Mouse (Mus musculus) cerebellum, postnatal 36 days (tissue): ENCODE measurements around the gene Slc12a8.
A peak's percentile ranks its signal among the peaks of the same experiment; 100 is the strongest.

Experiments
- DNase-seq, 2 experiments: peaks; one replicate each; pipeline ENCODE4 v3.0.0; 2021 to 2022; ENCODE audit warnings: mixed read lengths in 2 of 2

Slc12a8 gene

DNA sequence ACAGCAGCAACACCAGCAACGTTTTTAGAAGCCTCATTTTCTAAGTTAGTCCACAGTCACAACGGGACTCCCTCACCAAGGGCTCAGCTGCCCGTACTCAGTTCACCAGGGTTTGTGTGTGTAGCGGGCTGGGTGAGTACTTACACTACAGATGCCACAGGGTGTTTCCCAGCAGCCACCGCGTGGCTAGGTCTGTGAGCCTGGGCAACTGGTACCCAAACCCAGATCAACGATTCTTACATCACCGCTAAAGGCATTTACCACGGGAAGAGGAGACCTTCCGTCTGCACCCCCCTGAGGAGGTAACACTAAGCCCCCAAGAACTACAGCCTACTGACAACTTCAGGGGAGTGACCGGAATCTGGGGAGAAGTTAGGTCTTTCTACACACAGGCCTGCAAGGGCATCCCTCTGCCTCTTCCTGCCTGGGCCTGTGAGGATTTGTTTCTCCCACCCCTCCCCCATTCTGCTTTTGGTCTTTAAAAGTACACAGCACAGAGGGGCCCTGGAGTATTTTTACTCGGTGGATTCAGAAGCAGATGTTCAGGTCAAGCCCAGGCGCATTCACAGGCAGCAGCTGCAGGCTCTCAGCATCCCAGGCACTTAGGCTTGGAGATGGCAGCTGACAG is 67.4 kb downstream of the Slc12a8 start:
- no peak for DNase-seq

DNA sequence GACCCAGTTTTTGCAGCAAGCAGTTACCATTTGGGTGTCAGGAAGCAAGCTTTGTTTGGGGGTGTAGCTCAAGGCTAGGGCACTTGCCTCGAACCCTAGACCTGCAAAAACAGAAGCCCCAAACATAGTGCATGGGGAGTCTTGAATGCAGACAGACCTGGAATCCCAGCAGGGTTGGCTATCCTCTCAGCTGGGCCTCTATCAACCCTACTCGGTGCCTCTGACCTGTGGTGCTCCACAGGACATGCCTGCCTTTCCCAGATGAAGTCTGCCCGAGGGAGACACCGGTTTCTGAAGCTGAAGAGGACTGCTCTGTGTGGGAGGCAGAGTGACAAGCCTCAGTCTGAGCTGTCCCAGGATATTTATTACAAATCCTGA is 67.9 kb downstream of the Slc12a8 start:
- DNase-seq: no peak

DNA sequence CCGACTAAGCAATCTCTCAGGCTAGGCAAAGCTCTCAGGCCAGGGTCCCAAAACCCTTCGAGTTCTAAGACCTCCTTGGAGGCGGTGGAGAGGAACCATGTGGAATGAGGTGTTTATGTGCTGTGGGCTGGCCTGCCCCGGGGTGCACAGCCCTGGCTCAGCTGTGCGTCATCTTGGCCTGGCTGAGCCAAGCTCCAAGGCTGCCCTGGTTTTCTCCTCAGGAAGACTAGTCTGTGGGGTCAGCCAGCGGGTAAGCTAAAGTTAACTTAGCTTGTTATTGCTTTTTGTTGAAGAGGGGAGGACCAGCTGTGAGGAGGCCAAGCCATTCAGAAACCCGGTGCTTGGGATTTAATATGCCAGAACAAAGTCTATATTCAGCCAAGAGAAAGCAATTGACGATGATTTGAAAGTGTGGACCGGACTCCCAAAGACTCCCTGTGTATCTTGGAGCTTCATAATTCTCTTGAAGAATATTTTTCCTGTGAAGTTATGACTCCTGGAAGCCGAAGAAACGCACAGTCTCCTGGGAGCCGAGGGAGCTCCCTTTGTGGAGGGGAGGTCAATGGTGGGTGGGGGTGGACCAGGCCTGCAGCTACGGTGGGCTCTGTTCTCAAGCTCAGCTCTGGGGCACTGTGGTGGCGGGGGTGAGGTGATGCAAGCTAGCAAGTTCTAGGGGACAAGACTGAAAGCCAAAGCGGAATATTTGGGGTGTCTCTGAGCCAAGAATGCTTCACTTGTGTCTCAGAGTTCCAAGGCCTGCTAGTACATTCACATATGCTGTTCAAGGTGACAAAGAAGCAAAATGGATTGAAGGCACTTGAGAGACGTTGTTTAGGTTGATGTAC is 70.4 kb downstream of the Slc12a8 start:
- no peak for DNase-seq

DNA sequence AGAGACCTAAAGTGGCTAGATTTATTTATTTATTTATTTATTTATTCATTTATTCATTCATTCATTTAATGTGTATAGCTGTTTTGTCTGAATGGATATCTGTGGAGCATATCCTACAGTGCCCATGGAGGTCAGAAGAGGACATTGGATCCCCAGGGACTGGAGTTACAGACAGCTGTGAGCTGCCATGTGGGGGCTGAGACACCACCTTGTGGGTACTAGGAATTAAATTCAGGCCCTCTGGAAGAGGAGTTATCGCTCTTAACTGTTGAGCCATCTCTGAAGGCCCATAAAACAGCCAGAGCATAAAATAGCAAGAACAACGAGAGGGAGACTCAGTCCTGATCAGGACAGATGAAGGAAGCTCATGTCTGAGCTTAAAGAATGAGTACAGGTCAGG is 71.7 kb downstream of the Slc12a8 start:
- DNase-seq: no peak

DNA sequence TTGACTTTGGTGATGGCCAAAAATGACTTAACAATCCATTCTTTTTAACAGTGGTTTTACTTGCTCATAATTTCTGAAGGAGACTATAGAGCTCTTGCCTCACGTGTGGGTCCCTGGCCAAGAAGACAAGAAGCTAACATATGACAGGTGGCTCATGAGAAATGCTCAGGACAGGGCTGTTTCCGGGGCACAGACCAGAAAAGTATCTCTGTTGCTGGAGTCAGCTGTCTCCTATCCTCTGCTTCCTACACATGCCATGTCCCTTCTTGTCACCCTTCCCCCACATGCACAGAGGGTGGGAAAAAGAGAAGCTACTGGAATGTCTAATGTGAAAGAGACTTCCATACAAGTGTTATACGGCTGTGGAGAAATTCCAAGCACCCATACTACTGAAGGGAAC is 73.3 kb downstream of the Slc12a8 start:
- no peak for DNase-seq

DNA sequence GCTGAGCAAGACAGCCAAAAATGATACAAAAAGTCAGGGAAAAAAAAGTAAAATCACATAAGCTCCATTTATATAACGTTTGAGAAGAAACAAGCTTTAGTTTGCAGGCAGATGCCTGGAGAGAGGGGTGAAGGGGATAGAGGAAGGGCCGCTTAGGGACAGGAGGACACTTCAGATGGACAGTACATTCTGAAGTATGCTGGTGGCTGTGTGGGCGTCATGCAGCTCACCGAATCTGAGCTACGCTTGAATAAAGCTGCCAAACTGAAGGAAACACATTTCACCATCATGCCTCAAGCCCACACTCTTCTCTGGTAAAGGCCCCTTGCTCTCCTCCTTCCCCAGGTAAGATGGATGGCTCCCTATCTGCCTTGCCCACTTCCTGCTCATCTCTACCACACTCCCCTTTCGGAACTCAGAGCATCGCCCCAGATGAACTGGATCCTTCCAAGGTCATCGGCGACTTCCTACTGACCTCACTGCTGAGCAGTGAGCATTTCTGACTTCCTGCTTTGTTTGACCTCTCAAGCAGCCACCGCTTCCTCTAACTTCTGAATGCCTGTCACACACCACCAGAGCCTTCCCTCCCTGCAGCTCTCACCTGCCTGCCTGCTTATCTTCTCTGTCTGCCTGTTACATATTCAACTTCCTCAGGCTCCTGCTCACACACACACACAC is 74.4 kb downstream of the Slc12a8 start:
- DNase-seq: no peak

DNA sequence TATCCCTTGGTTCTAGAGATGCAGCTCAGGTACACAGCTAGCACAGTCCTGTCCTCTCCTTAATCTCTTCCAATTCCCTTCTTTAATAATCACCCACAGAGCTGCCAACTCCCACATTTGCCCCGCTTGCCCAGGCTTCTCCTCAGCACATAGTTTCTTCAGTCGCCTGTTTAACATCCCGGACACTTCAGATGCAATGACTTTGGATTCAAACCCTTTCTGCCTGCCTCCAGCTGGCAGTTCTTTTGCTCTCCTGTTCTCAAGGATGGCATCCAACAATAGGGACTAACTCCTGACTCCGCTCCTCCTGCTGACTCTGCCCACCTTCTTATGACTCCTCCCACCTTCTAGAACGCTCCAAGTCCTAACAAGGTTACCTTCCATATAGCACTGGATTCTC is 75.2 kb downstream of the Slc12a8 start:
- no peak for DNase-seq

DNA sequence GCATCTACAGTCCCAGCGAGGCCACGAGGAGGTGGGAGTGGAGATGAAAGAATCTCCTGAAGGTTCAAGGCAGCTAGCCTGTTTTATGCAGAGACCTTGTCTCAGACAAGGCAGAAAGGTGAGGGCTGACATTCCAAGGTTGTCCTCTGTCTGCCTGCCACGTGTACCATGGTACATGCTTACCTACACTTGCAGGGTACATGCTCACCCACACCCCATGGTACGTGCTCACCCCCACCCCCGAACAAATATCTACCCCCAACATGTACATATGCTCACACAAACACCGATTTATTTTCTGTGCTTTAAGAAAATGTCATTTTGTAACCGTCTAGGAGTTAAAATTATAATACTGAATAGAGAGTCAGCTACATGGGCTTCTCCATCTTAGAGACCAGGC is 76.3 kb downstream of the Slc12a8 start:
- no peak for DNase-seq

DNA sequence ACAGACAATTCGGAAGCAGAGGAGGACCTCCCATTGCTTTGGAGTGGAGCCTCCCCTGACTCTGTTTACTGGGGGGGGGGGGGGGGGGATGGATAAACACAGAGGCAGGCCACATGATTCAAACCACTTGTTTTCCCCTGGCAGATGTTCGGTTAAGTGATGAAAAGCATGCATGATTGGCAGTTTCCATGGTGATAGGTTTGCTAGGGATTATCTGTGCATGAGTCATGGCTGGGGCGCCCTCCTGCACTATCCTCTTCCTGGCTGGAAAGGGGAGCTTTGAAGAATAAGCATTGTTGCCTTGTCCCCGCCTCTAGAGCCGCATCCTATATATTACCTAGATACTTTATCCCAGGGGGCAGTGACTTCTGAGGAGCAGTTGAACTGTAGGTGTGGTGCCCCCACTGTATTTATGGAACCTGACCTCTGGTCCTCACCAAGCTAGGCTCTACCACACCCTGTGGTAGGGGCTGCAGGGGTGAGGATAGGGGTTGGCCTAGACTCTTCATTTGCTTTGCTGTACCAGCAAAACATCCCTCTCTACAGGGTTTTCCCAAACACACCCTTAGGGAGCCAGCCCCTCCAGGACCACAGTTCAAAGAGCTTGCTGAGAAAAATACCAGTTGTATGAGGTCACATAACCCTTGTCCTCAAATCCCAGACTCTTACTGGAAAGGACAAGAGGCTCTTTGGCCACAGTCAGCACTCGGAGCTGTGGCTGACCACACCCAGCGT is 77.1 kb downstream of the Slc12a8 start:
- no peak for DNase-seq

DNA sequence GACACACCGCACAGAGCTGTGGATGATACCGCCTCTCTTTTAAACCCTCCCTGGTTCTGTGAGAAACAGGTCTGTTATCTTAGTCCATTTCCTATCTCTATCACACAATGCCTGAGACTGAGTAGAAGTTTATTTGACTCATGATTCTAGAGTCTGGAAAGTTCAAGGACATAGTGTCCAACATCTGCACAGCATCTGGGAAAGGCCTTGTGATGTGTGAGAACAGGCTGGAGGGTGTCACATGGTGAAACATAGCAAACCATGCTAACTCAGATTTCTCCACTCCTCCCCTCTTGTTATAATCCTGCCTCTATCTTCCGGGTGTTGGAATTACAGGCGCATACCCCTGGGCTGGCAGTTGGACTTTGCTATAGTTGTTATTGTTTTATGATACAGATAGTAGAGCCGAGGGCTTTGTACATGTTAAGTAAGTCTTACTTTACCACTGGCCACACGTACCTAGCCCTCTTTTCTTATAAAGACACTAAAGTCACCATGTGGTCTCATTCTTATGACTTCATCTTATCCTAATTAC is 78.2 kb downstream of the Slc12a8 start:
- no peak for DNase-seq

DNA sequence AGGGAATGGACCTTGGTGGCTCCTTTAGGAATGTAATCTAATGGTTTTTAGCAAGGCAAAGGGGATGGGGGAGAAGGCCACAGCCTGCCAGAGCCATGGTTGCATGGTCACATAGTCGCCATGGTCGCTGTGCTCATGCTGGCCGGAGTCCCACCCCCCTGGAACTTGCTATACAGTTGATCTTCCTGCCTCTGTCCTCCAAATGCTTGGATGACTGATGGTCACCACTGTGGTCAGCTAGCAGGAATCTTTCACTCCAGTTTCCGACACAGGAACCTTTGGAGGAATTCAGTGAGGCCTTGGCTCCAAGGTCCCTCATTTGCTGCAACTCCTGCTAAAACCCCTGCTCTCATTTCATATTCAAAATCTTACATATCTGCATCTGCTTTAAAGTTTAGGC is 79.1 kb downstream of the Slc12a8 start:
- DNase-seq: no peak

DNA sequence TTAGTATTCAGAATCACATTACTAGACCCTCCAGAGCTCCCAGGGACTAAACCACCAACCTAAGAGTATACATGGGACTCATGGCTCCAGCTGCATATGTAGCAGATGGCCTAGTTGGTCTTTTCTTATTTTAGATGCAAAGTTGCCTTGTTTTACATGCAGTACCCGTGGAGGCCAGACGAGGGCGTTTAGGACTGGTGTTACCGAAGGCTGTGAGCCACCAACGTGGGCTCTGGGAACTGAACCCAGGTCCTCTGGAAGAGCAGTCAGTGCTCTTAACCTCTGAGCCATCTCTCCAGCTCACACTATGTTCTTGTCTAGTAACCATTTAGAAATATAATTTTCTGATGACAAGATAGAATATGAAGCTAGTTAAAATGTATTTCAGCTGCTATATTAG is 83.1 kb downstream of the Slc12a8 start:
- no peak for DNase-seq

DNA sequence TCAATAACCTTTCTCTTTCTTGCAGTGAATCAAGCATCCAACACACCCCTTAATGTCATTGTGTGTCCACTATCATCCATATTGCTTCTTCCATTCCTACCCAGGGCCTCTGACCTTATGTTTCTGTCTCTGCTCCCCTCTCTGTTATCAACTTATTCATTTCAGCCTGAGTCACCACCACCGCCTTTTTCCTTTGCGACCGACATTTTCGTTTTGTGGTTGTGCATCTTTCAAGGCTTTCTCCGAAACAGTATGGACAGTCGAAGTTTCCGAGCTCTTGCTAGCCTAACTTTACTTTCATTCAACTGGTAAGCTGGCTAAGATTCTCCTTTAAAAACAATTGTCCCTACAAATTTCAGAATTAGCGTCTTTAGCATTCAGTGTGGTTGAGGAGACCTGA is 84.2 kb downstream of the Slc12a8 start:
- no peak for DNase-seq

DNA sequence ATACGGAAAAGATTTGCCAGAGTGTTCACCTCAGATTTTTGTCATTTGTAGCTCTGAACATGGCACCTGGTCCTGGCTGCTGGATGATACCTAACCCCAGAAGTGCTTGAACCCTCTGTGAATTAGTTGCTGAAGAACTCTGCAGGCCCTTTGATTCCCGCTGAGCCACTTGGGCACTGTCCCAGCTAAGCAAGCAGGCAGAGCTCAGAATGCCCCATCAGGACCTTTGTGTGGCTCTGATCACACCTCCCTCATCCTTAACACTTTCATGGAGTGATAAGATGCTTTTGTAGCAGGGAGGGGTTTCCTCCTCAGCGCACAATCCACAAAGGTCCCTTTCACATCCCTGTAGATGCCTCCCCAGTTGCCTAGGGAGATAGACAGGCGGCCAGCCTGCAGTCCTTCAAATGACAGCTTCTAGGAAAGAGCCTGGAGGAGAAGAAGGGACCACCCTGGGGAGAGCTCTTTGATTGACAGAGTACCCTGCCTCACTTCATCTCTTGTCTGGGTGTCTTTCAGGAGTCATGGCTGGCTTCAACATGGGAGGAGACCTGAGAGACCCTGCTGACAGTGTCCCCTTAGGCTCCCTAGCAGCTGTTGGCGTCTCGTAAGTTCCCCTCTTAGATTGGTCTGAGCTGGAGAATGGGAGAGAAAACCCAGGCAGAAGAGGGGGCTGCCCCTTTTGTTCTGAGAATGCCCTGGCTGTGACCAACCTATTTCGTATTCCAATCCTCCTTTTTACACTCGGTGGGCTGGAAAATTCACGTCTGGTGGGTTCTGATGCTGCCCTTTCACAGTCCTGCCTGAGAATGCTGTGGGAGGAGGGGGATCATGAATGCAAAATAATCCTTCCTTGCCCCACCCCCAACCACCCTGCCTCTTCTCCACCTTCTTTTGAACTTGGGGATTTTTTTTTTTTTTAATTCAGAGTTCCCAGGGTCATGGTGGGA is 88.8 kb downstream of the Slc12a8 start:
- peak; percentile 23 to 28 for DNase-seq

DNA sequence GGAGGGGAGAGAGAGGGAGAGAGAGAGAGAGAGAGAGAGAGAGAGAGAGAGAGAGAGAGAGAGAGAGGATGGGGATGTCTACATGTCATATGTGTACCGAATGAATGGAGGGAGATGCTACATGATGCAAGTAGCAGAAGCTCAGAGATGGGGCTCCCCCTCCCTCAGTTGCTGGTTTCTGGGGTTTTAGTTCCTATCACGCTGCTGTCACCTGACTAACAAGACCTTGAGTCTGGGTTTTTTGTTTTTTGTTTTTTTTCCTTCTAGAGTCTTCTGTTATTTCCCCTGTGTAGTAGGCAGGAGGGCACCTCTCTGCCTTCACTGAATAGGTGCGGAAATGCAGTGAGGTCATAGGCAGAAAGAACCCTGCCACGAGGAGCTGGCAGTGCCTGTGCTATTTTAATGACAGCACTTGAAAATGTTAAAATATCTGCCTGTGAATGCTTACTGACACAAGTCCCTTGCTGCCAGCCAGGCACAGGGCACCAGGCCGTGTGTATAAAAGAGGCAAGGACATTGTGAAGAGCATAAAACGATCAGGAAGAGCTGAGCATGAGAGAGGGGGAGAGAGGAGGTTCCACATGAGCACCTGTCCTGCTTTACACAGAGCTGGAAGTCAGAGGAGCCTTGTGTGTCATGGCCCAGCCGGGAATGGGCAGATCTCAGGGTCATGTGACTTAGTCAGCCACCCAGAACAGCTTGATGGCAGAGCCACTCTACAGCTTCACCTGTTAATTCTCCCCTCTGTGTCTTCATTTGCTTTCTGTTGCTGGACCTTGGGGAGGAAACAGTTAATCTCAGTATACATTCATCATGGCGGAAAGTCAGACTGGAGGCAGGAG is 89.8 kb downstream of the Slc12a8 start:
- DNase-seq: peak; percentile 30 to 41

DNA sequence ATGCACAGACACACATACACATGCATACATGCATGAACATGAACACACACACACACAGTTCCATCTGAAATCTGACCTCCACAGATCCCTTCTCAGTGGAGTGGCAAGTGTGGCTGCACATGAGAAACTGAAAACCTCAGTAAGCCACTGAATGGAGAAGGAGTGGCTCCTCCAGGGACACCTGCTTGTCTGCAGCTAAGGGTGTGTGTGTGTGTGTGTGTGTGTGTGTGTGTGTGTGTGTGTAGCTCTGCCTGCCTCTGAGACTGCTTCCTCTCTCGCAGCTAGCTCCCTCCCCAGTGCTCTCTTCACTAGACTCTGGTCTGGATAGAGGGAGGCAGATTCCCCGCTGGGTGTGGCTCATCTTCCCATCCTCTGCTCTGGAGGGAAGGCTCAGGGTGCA is 92.4 kb downstream of the Slc12a8 start:
- no peak for DNase-seq

DNA sequence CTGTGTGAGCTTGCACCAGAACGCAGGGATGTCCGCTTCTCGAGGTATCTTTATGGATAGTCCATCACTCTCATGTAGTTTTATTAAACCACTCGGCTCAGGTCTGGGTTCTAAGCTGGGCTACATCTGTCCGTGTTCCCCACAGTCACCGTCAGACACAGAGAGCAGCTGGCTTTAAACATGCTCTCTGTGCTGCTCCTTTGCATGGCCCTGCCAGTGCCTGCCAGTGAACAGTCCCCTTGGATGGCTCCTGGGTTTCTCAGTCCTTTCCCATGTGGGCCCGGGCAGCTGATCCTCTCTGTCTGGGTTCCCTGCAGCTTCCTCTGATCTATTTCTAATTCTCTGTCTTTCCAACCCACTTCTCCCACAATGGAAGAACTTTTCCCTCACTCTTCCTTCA is 93.3 kb downstream of the Slc12a8 start:
- no peak for DNase-seq

DNA sequence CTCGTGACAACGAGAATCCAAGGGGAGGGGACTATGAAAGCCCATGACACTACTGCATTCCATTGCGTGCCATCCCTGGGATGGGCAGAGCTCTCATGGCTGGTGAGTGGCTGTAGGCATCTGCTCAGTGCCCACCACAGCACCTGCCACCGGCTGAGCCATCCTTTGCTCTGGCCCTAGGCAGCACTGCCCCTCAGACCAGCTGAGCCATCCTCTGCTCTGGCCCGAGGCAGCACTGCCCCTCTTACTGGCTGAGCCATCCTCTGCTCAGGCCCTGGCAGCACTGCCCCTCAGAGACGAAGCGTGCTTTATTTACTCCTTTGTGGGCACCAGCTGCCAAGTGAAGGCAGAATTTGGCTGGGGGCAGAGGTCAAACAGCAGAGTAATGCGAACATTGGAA is 94.2 kb downstream of the Slc12a8 start:
- DNase-seq: no peak

DNA sequence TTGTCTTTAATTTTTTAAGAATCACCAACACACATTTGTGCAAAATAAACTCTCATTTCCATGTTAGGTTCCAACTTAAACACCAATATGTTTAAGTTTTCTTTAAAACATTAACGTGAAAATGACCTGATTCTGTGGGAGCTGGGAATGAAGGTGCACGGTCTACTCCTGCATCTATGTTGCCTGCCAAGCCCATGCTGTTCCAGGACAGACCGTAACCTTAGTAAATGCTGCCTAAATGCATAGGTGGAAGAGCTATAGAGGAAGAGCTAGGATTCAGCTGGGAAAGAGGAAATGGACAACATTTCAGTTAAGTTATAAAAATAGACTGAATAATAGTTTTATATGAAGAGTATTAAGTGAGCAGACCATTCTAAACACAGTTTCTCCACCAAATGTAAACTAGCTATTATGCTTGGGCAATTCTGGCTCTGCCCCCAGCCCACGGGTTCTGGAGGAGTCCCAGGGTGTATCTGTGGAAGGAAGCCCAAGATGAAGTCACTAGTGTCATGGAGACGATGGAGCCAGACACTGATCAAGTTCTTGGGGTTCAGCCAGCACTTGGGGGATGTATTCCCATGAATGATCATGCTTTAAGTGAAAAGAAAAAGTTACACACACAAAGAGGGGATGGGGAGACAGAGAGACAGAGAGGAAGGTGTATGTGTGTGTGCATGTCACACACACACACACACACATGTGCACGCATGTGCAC is 95.1 kb downstream of the Slc12a8 start:
- DNase-seq: peak; percentile 54 to 65

DNA sequence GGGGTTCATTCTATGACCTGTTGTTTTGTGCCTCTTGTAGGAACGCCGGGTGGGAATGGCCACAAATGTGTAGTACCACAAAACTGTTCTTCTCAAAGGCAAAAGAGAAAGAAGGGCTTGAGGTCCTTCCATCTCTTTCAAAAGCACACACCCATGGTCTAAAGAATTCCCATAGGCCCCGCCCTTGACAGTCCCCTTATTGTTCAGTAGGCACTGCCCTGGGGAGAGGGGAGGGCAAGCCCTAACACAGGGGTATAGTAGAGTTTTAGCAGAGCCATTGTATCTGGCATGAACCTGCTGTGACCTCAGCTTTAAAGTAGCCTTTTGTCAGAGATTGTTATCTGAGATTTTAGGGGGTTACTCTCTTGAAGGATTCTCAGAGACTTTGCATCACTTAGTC is 98.9 kb downstream of the Slc12a8 start:
- no peak for DNase-seq
